Mouse (Mus musculus) kidney, adult 18-20 months (tissue): ENCODE results near the gene Ciz1.
"Not testable (repeated sequence)": the region's sequence is repeated elsewhere in the genome, so short reads cannot be mapped to it uniquely, and the experiment has no call there.

ENCODE experiments used
- DNase-seq: peaks from one replicate; pipeline ENCODE4 v3.0.0; 2021

Gene Ciz1

DNA sequence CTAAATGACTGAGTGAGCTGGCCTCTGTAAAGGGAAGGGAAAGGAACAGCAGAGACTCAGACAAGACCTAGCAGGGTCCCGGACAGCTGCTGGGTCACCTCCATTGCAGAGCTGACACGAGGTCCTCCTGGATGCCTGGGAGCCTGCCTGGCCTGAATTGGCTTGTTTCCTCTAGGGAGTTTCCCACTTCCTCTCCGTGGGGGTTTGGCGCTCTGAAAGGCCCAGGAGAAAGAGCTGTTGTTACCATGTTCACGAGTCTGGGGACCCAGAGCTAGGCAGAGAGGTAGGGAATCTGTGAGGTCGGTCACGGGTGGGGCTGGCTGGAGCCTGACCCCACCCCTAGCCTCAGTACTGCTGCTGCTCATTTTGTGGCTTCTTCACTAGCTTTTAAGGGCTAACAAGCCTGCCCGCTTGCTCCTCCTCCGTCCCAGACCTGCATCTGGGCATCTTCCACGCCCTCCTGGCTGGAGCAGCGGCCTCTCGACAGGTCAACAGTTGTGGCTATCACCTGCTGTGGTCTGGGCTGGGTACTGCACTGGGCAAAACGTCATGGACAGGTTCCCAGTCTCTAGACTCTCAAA is 1.6 kb upstream of the Ciz1 start:
- no peak for DNase-seq

DNA sequence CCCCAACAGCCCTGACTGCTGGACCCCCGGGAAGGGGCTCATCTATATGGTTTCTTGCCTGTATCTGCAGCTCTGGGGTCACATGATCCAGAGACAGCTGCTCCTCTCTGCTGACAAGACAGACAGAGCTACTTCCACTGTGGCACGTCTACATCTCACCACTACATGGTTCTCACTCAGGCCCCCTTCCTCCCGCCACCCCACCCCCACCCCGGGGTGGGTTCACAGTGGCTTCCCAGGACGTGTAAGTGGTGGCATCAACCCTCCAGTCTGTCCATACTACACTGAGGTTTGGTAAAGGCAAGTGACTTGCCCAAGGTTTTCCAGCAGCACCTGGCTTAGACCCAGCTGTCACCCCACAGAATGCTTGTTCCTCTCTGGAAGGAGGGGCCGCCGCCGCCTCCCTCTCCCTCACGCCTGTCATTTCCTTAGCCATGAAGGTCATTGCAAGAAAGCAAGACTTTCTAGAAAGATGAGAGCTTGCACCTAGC is 611 bp upstream of the Ciz1 start:
- no peak for DNase-seq

DNA sequence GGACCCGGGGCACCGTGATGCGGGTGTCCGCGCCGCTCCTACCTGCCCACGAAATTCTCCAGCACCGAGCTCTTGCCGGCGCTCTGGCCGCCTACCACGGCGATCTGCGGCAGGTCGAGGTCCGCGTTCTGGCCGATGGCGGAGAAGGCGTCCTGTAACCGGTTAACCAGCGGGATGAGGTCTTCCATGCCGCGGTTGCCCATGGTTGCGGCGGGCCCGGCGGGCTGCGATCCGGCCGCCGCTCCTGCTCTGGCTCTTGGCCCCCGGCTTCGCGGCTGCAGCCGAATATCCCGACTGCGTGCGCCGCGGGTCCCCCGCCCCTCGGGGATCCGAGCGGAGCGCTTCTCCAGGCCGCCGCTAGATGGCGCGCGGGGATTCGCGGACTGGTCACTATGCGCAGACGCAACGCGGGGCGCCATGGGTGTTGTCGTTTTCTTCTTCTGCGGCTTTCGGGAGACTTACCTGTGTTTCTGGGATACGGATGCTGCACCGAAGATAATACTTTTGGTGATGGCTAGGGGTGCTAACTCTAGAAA is 948 bp downstream of the Ciz1 start, which contains the start of gene Dnm1:
Gene Dnm1, minus strand, starts transcription at position 332 of the 536 bp plus-strand sequence.
- peak; percentile 92 for DNase-seq

DNA sequence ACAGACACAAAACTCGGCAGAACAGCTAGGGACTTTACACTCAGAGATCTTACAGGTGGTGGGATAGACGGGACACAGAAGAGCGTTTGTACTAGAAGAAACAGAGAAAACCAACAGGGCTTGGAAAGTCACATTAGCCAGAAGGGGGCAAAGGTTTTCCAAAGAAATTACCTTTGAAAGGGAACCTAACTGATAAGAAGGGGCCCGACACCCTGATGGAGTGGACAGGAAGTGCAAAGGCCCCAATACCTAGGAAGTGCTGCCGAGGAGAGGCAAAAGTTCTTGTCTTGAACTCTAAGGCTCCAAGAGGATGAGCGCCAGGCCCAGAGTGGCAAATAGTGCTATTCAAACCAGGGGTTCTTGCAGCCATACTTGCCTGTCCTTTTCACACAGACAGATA is 1.7 kb downstream of the Ciz1 start:
- no peak for DNase-seq

DNA sequence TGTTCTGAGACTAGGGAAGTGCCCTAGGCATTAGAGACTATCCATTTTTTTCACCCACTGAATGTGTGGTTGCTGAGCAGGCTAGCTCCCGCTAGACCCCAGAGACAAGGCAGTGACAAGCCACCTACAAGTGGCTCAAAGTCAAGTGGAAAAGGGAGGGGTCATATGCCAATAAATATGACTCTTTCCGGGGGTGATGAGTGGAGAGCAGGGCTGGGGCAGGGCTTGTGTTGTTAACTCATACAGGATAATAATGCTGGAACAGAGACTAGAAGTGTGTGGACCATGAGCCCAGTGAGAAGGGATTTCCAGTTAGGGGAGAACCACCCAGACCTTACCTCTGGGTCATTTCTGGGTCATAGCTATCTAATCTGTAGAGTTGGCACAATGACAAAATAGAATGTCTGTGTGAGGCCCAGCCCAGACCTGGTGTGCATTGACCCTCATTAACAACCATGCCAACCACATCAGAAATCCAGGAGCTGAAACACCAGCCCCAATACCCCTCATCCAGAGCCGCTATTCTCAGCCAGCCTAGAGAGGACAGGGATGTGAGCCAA is 2.3 kb downstream of the Ciz1 start:
- no peak for DNase-seq

DNA sequence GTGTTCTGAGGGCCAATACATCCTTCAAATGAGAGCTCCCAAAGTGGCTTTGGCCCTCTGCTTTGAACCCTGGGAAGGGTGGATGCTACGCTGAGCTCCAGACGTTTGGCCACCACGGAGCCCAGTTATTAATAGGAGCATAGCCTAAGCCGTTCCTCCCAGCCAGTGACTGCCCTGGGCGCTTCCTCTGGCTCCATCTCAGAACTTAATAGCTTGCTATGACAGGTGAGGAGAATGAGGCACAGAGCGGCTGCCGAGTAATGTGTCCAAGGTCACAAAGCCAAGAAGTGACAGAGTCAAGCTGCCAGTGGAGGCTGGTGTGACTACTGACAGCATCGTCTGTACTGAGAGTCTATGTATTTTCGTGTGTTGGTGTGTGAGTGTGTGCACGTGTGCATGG is 4.1 kb downstream of the Ciz1 start:
- no peak for DNase-seq

DNA sequence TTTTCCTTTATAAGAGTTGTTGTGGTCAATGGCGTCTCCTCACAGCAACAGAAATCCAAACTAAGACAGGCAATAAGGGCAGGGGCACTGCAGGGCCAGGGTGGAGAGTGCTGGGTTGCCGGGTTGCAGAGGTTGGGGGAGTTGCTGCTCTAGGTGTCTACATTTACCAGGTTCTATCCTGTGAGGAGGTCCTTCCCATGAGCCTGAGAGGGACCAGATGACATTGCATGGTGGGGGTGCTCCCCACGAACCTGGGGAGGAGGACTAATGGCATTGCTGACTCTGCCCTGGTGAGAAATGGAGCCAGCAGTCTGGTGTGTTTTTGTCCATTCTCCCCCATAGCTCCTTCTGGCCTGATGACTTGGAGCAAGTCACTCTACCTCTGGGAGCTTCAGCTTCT is 5.6 kb downstream of the Ciz1 start:
- no peak for DNase-seq

DNA sequence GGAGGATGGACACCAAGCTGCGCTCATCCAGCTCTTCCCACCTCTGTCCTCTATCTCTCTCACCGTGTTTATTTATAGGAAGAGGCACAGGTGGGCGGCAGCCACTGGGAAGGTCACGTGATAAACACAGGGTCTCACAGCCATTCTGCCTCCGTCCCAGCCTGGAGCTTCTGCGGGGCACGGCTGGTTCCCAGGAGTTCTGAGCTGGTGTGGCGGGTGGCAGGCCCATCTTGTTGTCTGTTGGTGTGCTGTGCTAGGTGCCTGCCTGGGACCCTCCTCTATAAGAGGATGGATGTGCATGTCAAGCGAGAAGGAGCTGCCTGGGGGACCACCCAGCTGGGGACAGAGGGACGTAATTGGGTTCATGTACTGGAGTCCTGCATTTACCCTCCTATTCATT is 6.3 kb downstream of the Ciz1 start:
- DNase-seq: no peak

DNA sequence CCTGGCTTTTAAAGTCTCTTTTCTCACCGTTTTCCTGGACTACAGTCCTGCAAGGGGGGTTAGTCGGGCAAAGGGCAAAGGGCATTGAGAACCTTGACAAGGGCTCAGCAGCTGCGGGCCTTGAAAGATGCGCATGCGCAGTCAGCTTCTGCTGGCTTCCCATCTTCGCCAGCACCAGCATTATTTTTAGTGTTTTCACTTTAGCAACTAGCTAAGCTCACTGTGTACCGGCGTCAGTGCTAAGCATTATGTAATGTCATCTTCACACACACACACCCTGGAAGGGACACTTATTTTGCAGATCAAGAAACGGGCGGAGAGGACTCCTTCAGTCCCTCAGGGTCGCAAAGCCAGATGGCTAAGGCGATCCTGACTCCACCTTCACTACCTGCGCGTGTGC is 8.6 kb downstream of the Ciz1 start:
- DNase-seq: peak; percentile 87

DNA sequence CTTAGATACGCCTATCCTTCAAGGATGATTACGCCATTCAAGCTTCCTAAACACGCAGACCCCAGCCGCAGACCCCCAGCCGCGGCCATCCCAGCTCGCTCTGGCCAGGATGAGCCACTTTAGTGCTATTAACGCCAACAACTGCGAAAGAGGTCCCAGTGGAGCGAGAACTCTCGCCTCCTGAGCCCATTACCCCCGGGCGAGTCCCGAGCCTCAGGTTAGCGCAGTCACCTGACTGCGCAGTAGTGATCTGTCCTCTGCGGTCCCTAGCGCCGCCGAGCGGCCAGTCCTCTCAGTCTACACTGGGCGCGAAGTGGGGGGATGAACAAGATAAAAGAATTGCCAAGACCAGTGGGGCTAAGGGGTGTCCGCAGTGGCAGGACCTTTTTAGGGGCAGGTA is 9.3 kb downstream of the Ciz1 start:
- peak; percentile 86 for DNase-seq

DNA sequence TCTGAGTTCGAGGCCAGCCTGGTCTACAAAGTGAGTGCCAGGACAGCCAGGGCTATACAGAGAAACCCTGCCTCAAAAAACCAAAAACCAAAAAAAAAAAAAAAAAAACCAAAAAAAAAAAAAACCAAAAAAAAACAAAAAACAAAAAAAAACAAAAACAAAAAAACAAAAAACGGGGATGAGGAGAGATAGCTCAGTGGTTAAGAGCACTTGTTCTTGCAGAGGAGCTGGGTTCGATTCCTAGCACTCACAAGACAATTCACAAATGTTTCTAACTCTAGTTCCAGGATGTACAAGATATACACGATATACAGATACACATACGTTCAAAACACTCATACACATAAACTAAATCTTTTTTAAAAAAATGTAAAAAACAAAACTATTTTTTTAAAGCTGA is 10.1 kb downstream of the Ciz1 start:
- DNase-seq: not testable (repeated sequence)

DNA sequence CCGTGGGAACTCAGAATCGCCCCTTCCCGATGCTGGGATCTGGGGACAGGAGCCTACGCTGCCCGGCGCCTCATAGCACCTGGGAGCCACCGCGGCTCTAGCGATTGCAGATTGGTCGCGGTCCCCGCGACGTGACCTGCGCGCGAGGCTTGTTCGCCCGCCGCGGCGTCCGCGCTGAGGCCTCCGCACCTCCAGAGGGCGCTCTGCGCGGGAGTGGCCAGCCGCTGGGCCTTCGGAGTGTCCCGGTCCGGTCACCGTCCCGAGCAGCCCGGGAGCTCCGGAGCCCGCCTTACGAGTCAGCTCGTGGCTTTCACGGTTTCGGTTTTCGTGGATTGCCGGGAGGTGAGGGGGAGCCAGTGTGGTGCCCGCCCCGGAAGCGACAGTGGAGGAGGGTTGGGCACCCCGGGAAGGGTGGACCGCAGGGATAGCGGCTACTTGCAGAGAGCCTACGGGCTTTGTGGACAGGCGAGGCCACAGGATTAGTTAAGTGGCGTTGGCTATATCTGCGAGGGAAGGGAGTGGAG is 10.8 kb downstream of the Ciz1 start:
- peak; percentile 94 for DNase-seq

DNA sequence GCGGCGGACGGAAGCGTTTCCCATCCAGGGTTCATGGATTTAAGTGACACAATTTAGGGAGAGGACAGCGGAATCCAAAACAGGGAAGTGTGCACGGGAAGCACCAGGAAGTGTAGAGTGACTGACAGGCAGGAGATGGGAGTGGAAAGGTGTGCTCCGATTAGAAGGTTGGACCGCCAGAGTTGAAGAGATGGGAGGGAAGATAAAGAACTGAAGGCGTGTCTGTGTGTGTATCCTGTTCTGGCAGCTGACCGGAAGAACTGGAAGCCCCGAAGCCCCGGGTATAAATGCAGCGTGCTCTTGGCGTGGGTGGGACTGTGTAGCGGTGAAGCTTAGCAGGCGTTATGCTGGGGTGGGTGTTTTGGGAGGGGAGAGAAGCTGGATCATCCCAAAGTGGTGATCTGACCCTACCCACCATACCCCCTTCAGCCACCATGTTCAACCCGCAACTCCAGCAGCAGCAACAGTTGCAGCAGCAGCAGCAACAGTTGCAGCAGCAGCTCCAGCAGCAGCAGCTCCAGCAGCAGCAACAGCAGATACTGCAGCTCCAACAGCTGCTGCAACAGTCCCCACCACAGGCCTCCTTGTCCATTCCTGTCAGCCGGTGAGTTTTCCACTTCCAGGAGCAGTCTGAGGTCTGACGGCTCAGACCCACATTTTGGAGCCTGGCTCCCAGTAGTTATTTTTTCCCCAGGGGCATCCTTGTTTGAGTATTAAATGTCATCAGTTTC is 11.4 kb downstream of the Ciz1 start:
- no peak for DNase-seq

DNA sequence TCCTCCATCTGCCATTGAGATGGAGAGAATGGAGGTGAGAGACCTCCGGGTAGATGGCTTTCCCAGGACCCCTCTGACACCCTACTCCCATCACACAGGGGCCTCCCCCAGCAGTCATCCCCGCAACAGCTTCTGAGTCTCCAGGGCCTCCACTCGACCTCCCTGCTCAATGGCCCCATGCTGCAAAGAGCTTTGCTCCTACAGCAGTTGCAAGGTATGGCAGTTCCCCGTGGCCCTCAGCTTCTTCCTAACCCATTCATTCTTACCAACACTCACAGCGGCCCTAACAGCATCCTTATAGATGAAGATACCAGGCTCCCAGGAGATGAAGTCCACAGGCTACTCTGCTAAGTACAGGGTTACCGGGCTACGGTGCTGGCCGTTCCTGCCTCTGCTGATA is 12.0 kb downstream of the Ciz1 start:
- DNase-seq: no peak

DNA sequence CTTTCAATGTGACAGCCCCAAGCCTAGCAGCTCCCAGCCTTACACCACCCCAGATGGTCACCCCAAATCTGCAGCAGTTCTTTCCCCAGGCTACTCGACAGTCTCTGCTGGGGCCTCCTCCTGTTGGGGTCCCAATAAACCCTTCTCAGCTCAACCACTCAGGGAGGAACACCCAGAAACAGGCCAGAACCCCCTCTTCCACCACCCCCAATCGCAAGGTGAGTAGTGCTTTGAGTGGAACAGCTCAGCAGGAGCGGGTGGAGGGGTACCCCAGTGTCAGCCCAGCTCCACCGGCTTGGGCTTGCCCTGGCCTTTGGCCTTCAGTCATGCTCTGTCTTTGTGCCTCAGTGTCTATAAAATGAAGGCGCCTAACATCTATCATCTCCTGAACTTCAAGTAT is 15.2 kb downstream of the Ciz1 start:
- no peak for DNase-seq

DNA sequence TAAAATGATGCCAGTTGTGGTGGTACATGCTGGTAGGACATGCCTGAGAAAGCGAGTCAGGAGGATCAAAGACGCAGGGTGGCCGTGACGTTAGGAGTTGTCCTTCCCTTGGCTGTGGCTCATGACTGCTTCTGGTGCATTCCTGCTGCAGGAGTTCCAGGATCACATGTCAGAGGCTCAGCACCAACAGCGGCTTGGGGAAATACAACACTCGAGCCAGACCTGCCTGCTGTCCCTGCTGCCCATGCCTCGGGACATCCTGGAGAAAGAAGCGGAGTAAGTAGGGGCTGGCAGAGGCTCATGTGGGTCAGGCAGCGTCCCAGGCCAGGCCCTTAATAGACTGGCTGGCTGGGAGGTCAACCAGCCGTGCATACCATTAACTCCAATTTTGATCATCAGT is 22.1 kb downstream of the Ciz1 start:
- no peak for DNase-seq

DNA sequence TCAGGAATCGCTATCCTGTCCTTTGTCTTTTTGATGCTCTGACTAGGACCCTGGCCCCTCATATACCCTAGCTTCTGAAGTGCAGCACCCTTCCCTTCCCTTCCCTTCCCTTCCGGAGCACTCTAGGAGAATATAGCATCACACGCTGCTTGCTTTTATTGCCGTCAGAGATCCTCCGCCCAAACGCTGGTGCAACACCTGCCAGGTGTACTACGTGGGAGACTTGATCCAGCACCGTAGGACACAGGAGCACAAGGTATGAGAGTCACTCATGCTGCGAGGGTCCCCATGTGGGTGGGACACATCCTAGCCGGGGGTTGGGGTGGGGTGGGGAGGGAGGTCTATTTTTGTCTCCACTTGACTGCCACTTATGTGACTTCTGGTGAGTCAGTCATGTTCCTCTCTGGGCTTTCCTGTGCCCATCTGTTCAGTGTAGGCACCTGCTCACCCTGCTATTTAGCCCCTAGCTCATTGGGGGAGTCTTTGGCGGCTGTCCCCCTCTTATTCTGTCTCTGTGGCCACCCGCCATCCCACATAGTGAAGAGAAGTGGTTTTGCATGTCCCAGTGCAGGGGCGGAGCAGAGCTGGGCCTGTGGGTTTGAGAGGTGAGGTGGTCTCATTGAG is 23.3 kb downstream of the Ciz1 start:
- DNase-seq: no peak

DNA sequence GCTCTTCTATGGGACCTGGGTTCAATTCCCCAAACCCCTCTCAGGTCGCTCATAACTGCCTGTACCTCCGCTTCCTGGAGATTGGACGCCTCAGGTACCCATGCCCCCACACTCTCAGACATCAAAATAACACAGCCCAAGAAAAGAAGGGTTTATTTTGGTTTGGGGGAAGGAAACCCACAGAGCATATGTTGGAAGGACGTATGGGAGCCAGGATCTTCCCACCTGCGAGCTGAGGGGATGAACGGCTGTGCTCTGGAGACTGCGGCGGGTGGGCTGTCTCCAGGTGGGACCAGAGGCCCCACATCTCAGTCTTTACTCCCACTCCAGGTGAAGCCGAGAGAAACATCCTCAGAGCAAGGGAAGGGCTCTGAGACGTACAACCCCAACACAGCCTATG is 24.8 kb downstream of the Ciz1 start:
- DNase-seq: no peak

DNA sequence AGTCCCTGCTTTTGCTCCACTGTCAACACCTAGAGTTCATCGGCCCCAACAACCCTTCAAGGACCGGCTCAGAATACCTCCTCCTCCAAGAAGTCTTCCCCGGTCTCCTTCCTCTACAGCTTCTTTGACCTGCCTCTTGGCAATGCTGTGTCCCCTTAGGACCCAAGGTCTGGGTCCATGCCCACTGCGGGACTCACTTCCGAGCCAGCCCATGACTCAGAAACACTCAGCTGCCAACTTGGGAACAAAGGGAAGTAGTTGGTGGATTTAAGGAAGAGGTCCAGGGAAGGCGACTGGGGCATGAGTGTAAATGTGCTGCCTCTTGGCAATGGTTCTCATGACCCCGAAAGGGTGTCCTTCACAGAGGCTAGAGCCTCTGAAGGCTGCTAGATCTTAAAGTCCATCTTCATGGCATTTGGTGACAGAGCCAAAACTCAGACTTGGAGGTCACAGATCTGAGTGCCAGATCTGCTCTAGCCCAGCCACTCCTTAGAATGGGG is 27.9 kb downstream of the Ciz1 start:
- DNase-seq: no peak

DNA sequence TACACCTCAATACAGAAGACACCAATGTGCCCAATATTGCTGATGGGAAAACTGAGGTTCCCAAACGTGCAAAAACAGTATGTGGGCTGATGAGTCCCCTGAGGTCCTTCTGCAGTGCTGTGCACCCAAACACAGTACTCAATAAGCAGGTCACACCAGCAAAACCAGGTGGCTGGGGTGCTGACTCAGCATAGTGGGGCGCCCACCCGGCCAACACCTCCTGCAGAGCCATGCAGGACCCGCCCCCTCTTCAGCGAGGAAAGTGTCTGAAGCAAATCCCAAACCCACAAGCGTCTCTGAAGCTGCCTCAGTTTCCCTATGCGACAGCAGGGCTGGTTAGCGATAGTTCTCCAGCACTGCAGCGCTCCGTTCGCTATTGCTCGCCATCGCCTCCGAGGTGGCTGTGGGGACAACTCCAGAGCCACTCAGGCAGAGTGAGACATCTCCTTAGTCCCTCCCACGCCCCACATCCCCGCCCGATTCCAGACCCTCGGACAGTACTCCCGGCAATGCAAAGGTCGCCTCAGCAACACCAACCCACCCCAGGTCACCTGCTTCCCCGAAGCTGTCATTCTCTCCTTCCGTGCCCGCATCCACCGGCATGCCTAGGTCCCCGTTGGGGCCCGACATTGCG is 29.1 kb downstream of the Ciz1 start:
- DNase-seq: no peak

DNA sequence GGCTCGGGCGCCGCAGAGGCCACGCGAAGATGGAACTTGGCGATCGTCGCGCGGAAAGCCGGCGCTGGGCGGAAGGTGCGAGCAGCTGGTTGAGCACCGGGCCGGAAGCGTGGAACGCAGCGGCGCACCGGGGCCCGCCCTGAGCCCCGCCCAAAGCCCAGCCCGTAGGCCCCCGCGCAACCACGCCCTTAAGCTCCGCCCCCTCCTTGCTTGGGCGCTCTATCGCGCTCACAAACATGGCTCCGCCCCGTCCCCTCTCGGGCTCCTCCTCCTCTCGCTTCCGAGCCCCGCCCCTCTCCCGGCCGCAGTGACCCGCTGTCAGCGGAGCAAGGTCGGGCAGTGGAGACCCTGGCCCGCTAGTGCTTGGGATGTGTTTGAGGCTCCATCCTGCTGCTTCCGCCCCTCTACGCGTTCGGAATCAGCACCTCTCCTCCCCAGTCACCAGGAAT is 29.7 kb downstream of the Ciz1 start, which contains the start of gene 1110008P14Rik:
Gene 1110008P14Rik, minus strand, starts transcription at position 164 of the 449 bp plus-strand sequence.
- peak; percentile 96 for DNase-seq

DNA sequence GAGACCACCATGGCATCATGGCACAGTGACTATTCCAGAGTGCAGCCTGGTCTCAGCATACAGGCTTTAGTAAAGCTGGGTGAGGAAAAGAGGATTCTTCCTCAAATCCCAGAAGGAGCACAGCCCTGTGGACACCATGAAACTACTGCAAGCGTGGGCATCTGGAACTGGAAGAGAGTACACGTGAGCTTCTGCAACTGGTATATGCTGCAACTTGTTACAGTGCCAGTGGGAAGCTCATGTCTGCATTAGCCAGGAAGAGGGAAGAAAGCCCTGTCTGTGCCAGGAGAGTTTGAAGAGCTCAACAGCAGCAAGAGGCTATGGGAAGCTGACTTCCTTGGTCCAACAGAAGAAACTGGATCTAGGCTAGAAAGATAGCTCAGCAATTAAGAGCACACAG is 30.6 kb downstream of the Ciz1 start:
- no peak for DNase-seq
